In the genomic region with DNA sequence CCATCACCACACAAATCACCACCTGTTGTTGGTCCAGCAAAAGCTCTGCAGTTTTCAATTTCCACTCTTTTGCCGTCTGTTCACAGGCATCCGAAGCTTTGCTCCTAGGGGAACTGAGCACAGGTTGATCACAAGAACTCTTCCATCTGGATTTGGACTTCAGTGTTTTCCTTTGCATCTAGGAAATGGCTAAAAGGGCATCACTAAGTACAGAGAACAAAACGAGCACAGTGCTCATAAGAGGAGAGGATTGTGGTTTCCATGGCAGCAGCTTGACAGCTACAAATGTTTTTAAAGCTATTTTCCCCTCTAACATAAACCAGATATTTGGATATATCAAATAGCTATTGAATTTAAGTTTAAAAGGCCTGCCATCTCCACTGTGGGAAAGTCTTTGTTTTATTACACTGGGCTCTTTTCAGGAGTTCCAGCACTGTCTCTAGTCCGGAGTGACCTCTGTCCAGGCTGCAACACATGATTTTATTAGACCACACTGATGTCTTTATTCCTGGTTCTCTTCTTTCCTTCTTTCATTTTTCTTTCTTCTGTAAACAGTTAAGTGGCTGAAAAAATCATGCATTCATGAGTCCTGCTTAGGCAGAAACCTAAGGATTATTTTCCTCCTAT, we compare ENCODE assay signal across 16 mouse cellular contexts. TPM values are rescaled to one million over a fixed set of nuclear protein-coding genes. Genes with fewer than 3 reads are reported as not detected.
A peak's percentile ranks its signal among the peaks of the same experiment; 100 is the strongest.
DNase-seq lines count a peak whose midpoint lies in the region; ATAC-seq and TF ChIP-seq lines count a peak whose summit lies in the region.
"Had no signal": no experiment of that assay in that cellular context is flagged by ENCODE, and none has a peak within 500 bp of the region (broad histone marks: within the 10 kb centered on the region; RNA-seq: fewer than 3 reads in every experiment).

No protein-coding gene starts in this region.

- DNase-seq in forebrain, embryonic 14.5 days (ENCODE audit: low spot score), result peak; percentile 15
- DNase-seq in limb, embryonic 11.5 days (ENCODE audit: low spot score), result peak; percentile 50
- DNase-seq in limb, embryonic 10.5 days (ENCODE audit: low spot score), result no peak
- DNase-seq in mesoderm, embryonic 11.5 days (ENCODE audit: low read depth, low spot score), result peak; percentile 13
- no peak for DNase-seq in urinary bladder, adult 2 months (ENCODE audit: low spot score)
- DNase-seq in heart, adult 2 months, result no peak
- DNase-seq: cerebellum, adult 18-20 months; gastrocnemius, postnatal 14 days; kidney, adult 9 months; kidney, postnatal 4 days; lung, postnatal 14 days had no signal

- no peaks in the 10 kb centered on the region for H3K79me2 ChIP-seq in heart, adult 2 months (replicated peaks; ENCODE audit: control insufficient read depth, insufficient read depth, low read length)

- H3K9me3 ChIP-seq in forebrain, embryonic 14.5 days (replicated peaks; ENCODE audit: control insufficient read depth, low read length), result no peaks in the 10 kb centered on the region
- no peaks in the 10 kb centered on the region for H3K9me3 ChIP-seq in forebrain, embryonic 13.5 days (replicated peaks)
- H3K9me3 ChIP-seq in limb, embryonic 11.5 days (ENCODE audit: control insufficient read depth, low read length), result no peaks in the 10 kb centered on the region
- H3K9me3 ChIP-seq in limb, embryonic 10.5 days (replicated peaks), result no peaks in the 10 kb centered on the region
- no peaks in the 10 kb centered on the region for H3K9me3 ChIP-seq in forebrain, embryonic 16.5 days (ENCODE audit: control insufficient read depth, low read length)
- H3K9me3 ChIP-seq: heart, embryonic 13.5 days had no signal

- H3K4me1 ChIP-seq in forebrain, embryonic 14.5 days (ENCODE audit: control insufficient read depth, insufficient read depth, low read length), result no peaks in the 10 kb centered on the region; the same call in 1 of the 2 replicates
- H3K4me1 ChIP-seq in forebrain, embryonic 13.5 days, result peaks cover 4% of the 10 kb centered on the region; the same call in 1 of the 2 replicates
- H3K4me1 ChIP-seq in limb, embryonic 11.5 days (ENCODE audit: control insufficient read depth, insufficient read depth, low read length), result no peaks in the 10 kb centered on the region
- H3K4me1 ChIP-seq in limb, embryonic 10.5 days, result no peaks in the 10 kb centered on the region
- peaks cover 10% of the 10 kb centered on the region for H3K4me1 ChIP-seq in forebrain, embryonic 16.5 days (replicated peaks; ENCODE audit: control insufficient read depth, insufficient read depth, low read length)
- H3K4me1 ChIP-seq in heart, adult 2 months (ENCODE audit: control insufficient read depth, insufficient read depth, low read length), result no peaks in the 10 kb centered on the region
- H3K4me1 ChIP-seq: heart, embryonic 13.5 days had no signal

- no peak for ATAC-seq in forebrain, embryonic 14.5 days
- ATAC-seq in forebrain, embryonic 13.5 days, result no peak
- peak; percentile 41; the same call in 1 of the 2 replicates for ATAC-seq in limb, embryonic 11.5 days (ENCODE audit: insufficient number of reproducible peaks, low FRiP score, low TSS enrichment, low read depth)
- peak; percentile 55; the same call in 1 of the 2 replicates for ATAC-seq in forebrain, embryonic 16.5 days

- TF ChIP-seq POLR2A in heart, adult 2 months (IDR thresholded peaks at IDR 0.05; ENCODE audit: insufficient read depth, low read depth, low read length), result no peak

- TF ChIP-seq EP300 in heart, adult 2 months (IDR thresholded peaks at IDR 0.05; ENCODE audit: insufficient read depth, low read depth, low read length), result no peak

- H3K4me3 ChIP-seq in forebrain, embryonic 14.5 days (ENCODE audit: low read depth, low read length), result no peak overlapping the region
- H3K4me3 ChIP-seq in forebrain, embryonic 13.5 days, result no peak overlapping the region
- no peak overlapping the region for H3K4me3 ChIP-seq in limb, embryonic 11.5 days (ENCODE audit: low read depth, low read length)
- no peak overlapping the region for H3K4me3 ChIP-seq in limb, embryonic 10.5 days
- no peak overlapping the region for H3K4me3 ChIP-seq in forebrain, embryonic 16.5 days (replicated peaks; ENCODE audit: low read length)
- H3K4me3 ChIP-seq in heart, adult 2 months, result no peak overlapping the region
- H3K4me3 ChIP-seq: heart, embryonic 13.5 days had no signal

- H3K36me3 ChIP-seq in forebrain, embryonic 14.5 days (ENCODE audit: control insufficient read depth, insufficient read depth, low read length), result no peaks in the 10 kb centered on the region
- H3K36me3 ChIP-seq in forebrain, embryonic 13.5 days (ENCODE audit: poor library complexity, severe bottlenecking), result no peaks in the 10 kb centered on the region
- no peaks in the 10 kb centered on the region for H3K36me3 ChIP-seq in limb, embryonic 11.5 days (ENCODE audit: control insufficient read depth, insufficient read depth, low read length)
- H3K36me3 ChIP-seq in limb, embryonic 10.5 days, result no peaks in the 10 kb centered on the region
- no peaks in the 10 kb centered on the region for H3K36me3 ChIP-seq in forebrain, embryonic 16.5 days (ENCODE audit: control insufficient read depth, insufficient read depth)
- no peaks in the 10 kb centered on the region for H3K36me3 ChIP-seq in heart, adult 2 months (ENCODE audit: control insufficient read depth, insufficient read depth, low read length)
- H3K36me3 ChIP-seq: heart, embryonic 13.5 days had no signal

- no peaks in the 10 kb centered on the region for H3K27me3 ChIP-seq in forebrain, embryonic 14.5 days (replicated peaks; ENCODE audit: control insufficient read depth, insufficient read depth, low read length)
- no peaks in the 10 kb centered on the region for H3K27me3 ChIP-seq in forebrain, embryonic 13.5 days
- H3K27me3 ChIP-seq in limb, embryonic 11.5 days (ENCODE audit: control insufficient read depth, insufficient read depth, low read length), result no peaks in the 10 kb centered on the region
- H3K27me3 ChIP-seq in limb, embryonic 10.5 days (ENCODE audit: low read depth, poor library complexity, severe bottlenecking), result no peaks in the 10 kb centered on the region
- no peaks in the 10 kb centered on the region for H3K27me3 ChIP-seq in forebrain, embryonic 16.5 days (replicated peaks; ENCODE audit: control insufficient read depth, insufficient read depth, low read length)
- no peaks in the 10 kb centered on the region for H3K27me3 ChIP-seq in heart, adult 2 months (ENCODE audit: control insufficient read depth, insufficient read depth, low read length)
- H3K27me3 ChIP-seq: heart, embryonic 13.5 days had no signal

- no peak overlapping the region for H3K9ac ChIP-seq in forebrain, embryonic 14.5 days (ENCODE audit: low read length)
- H3K9ac ChIP-seq in forebrain, embryonic 13.5 days, result no peak overlapping the region
- no peak overlapping the region for H3K9ac ChIP-seq in limb, embryonic 11.5 days (ENCODE audit: low read length)
- no peak overlapping the region for H3K9ac ChIP-seq in forebrain, embryonic 16.5 days (replicated peaks; ENCODE audit: low read depth, low read length)
- no peak overlapping the region for H3K9ac ChIP-seq in heart, adult 2 months (ENCODE audit: low read depth, low read length)
- H3K9ac ChIP-seq: heart, embryonic 13.5 days; liver, embryonic 14.5 days had no signal

- H3K27ac ChIP-seq in forebrain, embryonic 14.5 days (ENCODE audit: low read depth, low read length), result no peak overlapping the region
- no peak overlapping the region for H3K27ac ChIP-seq in forebrain, embryonic 13.5 days
- no peak overlapping the region for H3K27ac ChIP-seq in limb, embryonic 11.5 days (replicated peaks; ENCODE audit: low read depth, low read length)
- H3K27ac ChIP-seq in limb, embryonic 10.5 days, result no peak overlapping the region
- no peak overlapping the region for H3K27ac ChIP-seq in forebrain, embryonic 16.5 days (ENCODE audit: low read length)
- H3K27ac ChIP-seq in heart, adult 2 months, result no peak overlapping the region
- H3K27ac ChIP-seq: heart, embryonic 13.5 days; liver, embryonic 14.5 days had no signal

- no peak for TF ChIP-seq CTCF in heart, adult 2 months (IDR thresholded peaks at IDR 0.05)

- 44% methylated on average over 4 of the region's 4 CpGs for WGBS in forebrain, embryonic 14.5 days
- 38% methylated on average over 4 of the region's 4 CpGs for WGBS in forebrain, embryonic 13.5 days
- WGBS in limb, embryonic 11.5 days, result 48% methylated on average over 4 of the region's 4 CpGs
- 67% methylated on average over 4 of the region's 4 CpGs for WGBS in limb, embryonic 10.5 days
- 35% methylated on average over 4 of the region's 4 CpGs for WGBS in forebrain, embryonic 16.5 days
- WGBS in heart, adult 2 months, result 71% methylated on average over 4 of the region's 4 CpGs

- intact Hi-C loops in heart, adult 2 months (cut with DNase I), result no loop called here

- no peak overlapping the region for H3K4me2 ChIP-seq in forebrain, embryonic 14.5 days (ENCODE audit: low read length)
- no peak overlapping the region for H3K4me2 ChIP-seq in forebrain, embryonic 13.5 days
- H3K4me2 ChIP-seq in limb, embryonic 11.5 days (ENCODE audit: low read depth, severe bottlenecking), result no peak overlapping the region
- H3K4me2 ChIP-seq in forebrain, embryonic 16.5 days (ENCODE audit: low read length), result no peak overlapping the region
- H3K4me2 ChIP-seq: heart, embryonic 13.5 days had no signal

RNA-seq across cellular contexts. Expression of a gene that starts 38.5 kb away (rescaled TPM):
- polyA plus RNA-seq in forebrain, embryonic 14.5 days (2014; fragmentation: Nextera tagmentation; extraction: Ambion mirVana), result 0.11 and 0.14 TPM in 2 replicates
- polyA plus RNA-seq in forebrain, embryonic 13.5 days (2015; fragmentation: Nextera tagmentation; extraction: Ambion mirVana), result 0.10 and 0.13 TPM in 2 replicates
- polyA plus RNA-seq in limb, embryonic 11.5 days (2014; fragmentation: Nextera tagmentation; extraction: Ambion mirVana), result 1.2 and 1.8 TPM in 2 replicates
- 0.59 and 0.95 TPM in 2 replicates for polyA plus RNA-seq in limb, embryonic 10.5 days (2016; fragmentation: Nextera tagmentation; extraction: Ambion mirVana)
- polyA plus RNA-seq in forebrain, embryonic 16.5 days (2015; fragmentation: Nextera tagmentation; extraction: Ambion mirVana), result 0.05 and 0.17 TPM in 2 replicates
- 4.0 and 4.1 TPM in 2 replicates for polyA plus RNA-seq in urinary bladder, adult 2 months (2012; rRNA removed)
- under 1 TPM; 0.39 to 0.68 TPM for total RNA-seq in heart, adult 2 months (2021)
- 0.33 and 0.47 TPM in 2 replicates for polyA plus RNA-seq in heart, adult 2 months (2012; rRNA removed)
- total RNA-seq: megakaryocyte-erythroid progenitor cell, adult 5-6 weeks had no signal
- polyA plus RNA-seq: liver, embryonic 14.5 days had no signal

Comparison
In these comparisons a context has a peak if more than half of its experiments do, and no peak if none do; other contexts are left out.
1. ATAC-seq: peak in limb, embryonic 11.5 days (single experiment) and forebrain, embryonic 16.5 days (single experiment); none in forebrain, embryonic 14.5 days (single experiment) and forebrain, embryonic 13.5 days (single experiment).
2. DNase-seq: peak in forebrain, embryonic 14.5 days (single experiment), limb, embryonic 11.5 days (single experiment) and mesoderm, embryonic 11.5 days (single experiment); none in limb, embryonic 10.5 days (single experiment), urinary bladder, adult 2 months (single experiment) and heart, adult 2 months (0 of 2).